Comparison of ENCODE assay signal across 8 mouse cellular contexts in the genomic region with DNA sequence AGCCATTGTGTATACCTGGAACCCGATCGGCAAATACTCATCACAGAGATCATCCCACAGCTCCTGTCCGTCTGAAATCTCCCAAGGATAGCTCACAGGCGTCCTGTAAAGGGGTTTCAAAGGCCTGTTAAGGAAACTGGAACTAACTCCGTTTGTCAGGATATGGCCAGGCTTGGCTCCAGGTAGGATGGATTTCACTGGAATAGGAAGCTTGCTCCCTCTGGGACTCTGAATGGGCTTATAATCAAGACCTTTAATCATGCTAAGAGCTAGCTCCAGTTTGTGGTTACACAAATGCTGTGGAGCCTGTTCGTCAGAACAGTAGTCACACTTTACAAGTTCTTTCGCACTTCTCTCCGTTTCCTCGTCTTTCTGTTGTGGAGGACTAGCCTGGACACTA.
A peak's percentile ranks its signal among the peaks of the same experiment; 100 is the strongest.
DNase-seq lines count a peak whose midpoint lies in the region; ATAC-seq and TF ChIP-seq lines count a peak whose summit lies in the region.

No protein-coding gene starts in this region.

- H3K9me3 ChIP-seq in MEL (replicated peaks; ENCODE audit: insufficient read depth, low read length) = no peaks in the 10 kb centered on the region
- H3K9me3 ChIP-seq in heart, embryonic 13.5 days = no peaks in the 10 kb centered on the region
- H3K9me3 ChIP-seq in liver, embryonic 14.5 days (ENCODE audit: control insufficient read depth, low read length) = no peaks in the 10 kb centered on the region

- H3K4me2 ChIP-seq in heart, embryonic 13.5 days = peak overlapping the region; percentile 91
- H3K4me2 ChIP-seq in liver, embryonic 14.5 days (ENCODE audit: low read depth) = peak overlapping the region; percentile 67

- H3K79me2 ChIP-seq in MEL (ENCODE audit: control insufficient read depth, insufficient read depth, low read length, poor library complexity) = 0 out of 2 replicates have a peak, but pooled peaks cover 2% of the 10 kb centered on the region

- H3K27ac ChIP-seq in gastrocnemius, adult 2 months = peak overlapping the region; percentile 89
- H3K27ac ChIP-seq in MEL (ENCODE audit: control insufficient read depth, low read depth, low read length) = no peak overlapping the region
- H3K27ac ChIP-seq in heart, embryonic 13.5 days (replicated peaks) = no peak overlapping the region
- no peak overlapping the region for H3K27ac ChIP-seq in liver, embryonic 14.5 days

- peaks cover 0 to 22% of the 10 kb centered on the region in 2 experiments; a peak in 2 of 4 replicates for H3K36me3 ChIP-seq in MEL (ENCODE audit: control insufficient read depth in 1 of 2, insufficient read depth in 2 of 2, low read length in 2 of 2)
- H3K36me3 ChIP-seq in heart, embryonic 13.5 days = peaks cover 20% of the 10 kb centered on the region
- H3K36me3 ChIP-seq in liver, embryonic 14.5 days (replicated peaks; ENCODE audit: control insufficient read depth, insufficient read depth, low read depth) = no peaks in the 10 kb centered on the region

- 69% methylated on average over 9 of the region's 9 CpGs for WGBS in heart, embryonic 13.5 days
- WGBS in liver, embryonic 14.5 days (ENCODE audit: insufficient replicate concordance) = 52% methylated on average over 9 of the region's 9 CpGs

- TF ChIP-seq RAD21 in MEL (IDR thresholded peaks at IDR 0.05; ENCODE audit: low read depth, low read length) = no peak

- no peak overlapping the region for H3K9ac ChIP-seq in MEL (ENCODE audit: control insufficient read depth, low read depth, low read length, poor library complexity, severe bottlenecking)
- peak overlapping the region; percentile 89 for H3K9ac ChIP-seq in heart, embryonic 13.5 days
- H3K9ac ChIP-seq in liver, embryonic 14.5 days (replicated peaks) = no peak overlapping the region

- peak overlapping the region; percentile 87 for H3K4me3 ChIP-seq in gastrocnemius, adult 2 months
- H3K4me3 ChIP-seq in MEL (ENCODE audit: control insufficient read depth in 1 of 2, insufficient read depth in 1 of 2, low read depth in 2 of 2, low read length in 2 of 2) = peak overlapping the region; percentile 60 to 77
- peak overlapping the region; percentile 82 for H3K4me3 ChIP-seq in heart, embryonic 13.5 days
- H3K4me3 ChIP-seq in liver, embryonic 14.5 days (ENCODE audit: insufficient read depth in 1 of 2, low read depth in 2 of 2, low read length in 2 of 2) = peak overlapping the region; percentile 52 to 65

- H3K4me1 ChIP-seq in MEL (ENCODE audit: control insufficient read depth in 1 of 2, insufficient read depth in 2 of 2, low read length in 2 of 2) = peaks cover 0 to 13% of the 10 kb centered on the region in 2 experiments
- H3K4me1 ChIP-seq in heart, embryonic 13.5 days = peaks cover 53% of the 10 kb centered on the region
- H3K4me1 ChIP-seq in liver, embryonic 14.5 days (replicated peaks; ENCODE audit: control insufficient read depth in 2 of 2, insufficient read depth in 2 of 2, low read length in 1 of 2) = peaks cover 0 to 4% of the 10 kb centered on the region in 2 experiments; a peak in 2 of 4 replicates

- TF ChIP-seq CTCF in gastrocnemius, adult 2 months (IDR thresholded peaks at IDR 0.05) = no peak
- no peak for TF ChIP-seq CTCF in MEL (IDR thresholded peaks at IDR 0.05 in 2 of 3, conservative IDR thresholded peaks at IDR 0.05 in 1 of 3; ENCODE audit: control insufficient read depth in 1 of 3, insufficient read depth in 1 of 3, low read depth in 2 of 3, low read length in 3 of 3, poor library complexity in 1 of 3, severe bottlenecking in 1 of 3)
- TF ChIP-seq CTCF in liver, embryonic 14.5 days (IDR thresholded peaks at IDR 0.05; ENCODE audit: low read depth) = no peak

- no peak for DNase-seq in gastrocnemius, adult 2 months
- DNase-seq in gastrocnemius, postnatal 25 days = no peak
- DNase-seq in MEL (ENCODE audit: low read depth, low spot score) (no peak), MN1 (ENCODE audit: low spot score) (no peak)
- DNase-seq in liver, embryonic 14.5 days (ENCODE audit: low read depth in 3 of 3, low spot score in 3 of 3) = no peak

- intact Hi-C loops in gastrocnemius, adult 2 months (cut with DNase I) = loop anchor here (5.0 kb wide), 1 partner anchor 109 kb away; a partner anchor contains a TSS

- ATAC-seq in heart, embryonic 13.5 days (ENCODE audit: extremely low read depth, insufficient number of reproducible peaks, low FRiP score, low TSS enrichment) = no peak
- no peak for ATAC-seq in liver, embryonic 14.5 days (ENCODE audit: insufficient read depth)
- ATAC-seq in monocyte, adult 5-6 weeks (replicated peaks; ENCODE audit: insufficient number of reproducible peaks, low FRiP score, low TSS enrichment, poor library complexity, severe bottlenecking) = no peak
- no peak for ATAC-seq in megakaryocyte progenitor cell, adult 5-6 weeks (replicated peaks; ENCODE audit: poor library complexity)

- H3K27me3 ChIP-seq in MEL (ENCODE audit: control insufficient read depth in 1 of 2, insufficient read depth in 2 of 2, low read length in 2 of 2) = peaks cover 0 to 1% of the 10 kb centered on the region in 2 experiments; a peak in 2 of 4 replicates
- no peaks in the 10 kb centered on the region for H3K27me3 ChIP-seq in heart, embryonic 13.5 days (replicated peaks)
- H3K27me3 ChIP-seq in liver, embryonic 14.5 days (ENCODE audit: control insufficient read depth, insufficient read depth, low read length) = peaks cover 11% of the 10 kb centered on the region

- no peak for TF ChIP-seq POLR2A in MEL (IDR thresholded peaks at IDR 0.05; ENCODE audit: control insufficient read depth in 1 of 2, insufficient read depth in 1 of 2, low read depth in 1 of 2, low read length in 2 of 2, poor library complexity in 1 of 2)

- TF ChIP-seq EP300 in MEL (IDR thresholded peaks at IDR 0.05; ENCODE audit: low read depth in 1 of 2, low read length in 2 of 2) = no peak
- no peak for TF ChIP-seq EP300 in liver, embryonic 14.5 days (IDR thresholded peaks at IDR 0.05; ENCODE audit: low read depth)

TF ChIP-seq in MEL, 35 proteins besides CTCF, POLR2A, EP300 and RAD21:
- TF ChIP-seq POLR2AphosphoS5 (IDR thresholded peaks at IDR 0.05; ENCODE audit: borderline replicate concordance, low read depth, low read length) (no peak), BHLHE40 (IDR thresholded peaks at IDR 0.05; ENCODE audit: borderline replicate concordance, low read depth, low read length) (no peak), ZMIZ1 (IDR thresholded peaks at IDR 0.05; ENCODE audit: low read depth, low read length) (no peak), MAZ (IDR thresholded peaks at IDR 0.05; ENCODE audit: low read depth, low read length) (no peak), ZNF384 (IDR thresholded peaks at IDR 0.05; ENCODE audit: low read depth, low read length) (no peak), UBTF (IDR thresholded peaks at IDR 0.05; ENCODE audit: borderline replicate concordance, insufficient read depth, low read depth, low read length) (no peak), TBP (IDR thresholded peaks at IDR 0.05; ENCODE audit: low read depth, low read length) (no peak), HCFC1 (IDR thresholded peaks at IDR 0.05; ENCODE audit: low read depth, low read length) (no peak), MXI1 (IDR thresholded peaks at IDR 0.05; ENCODE audit: low read depth, low read length) (no peak)
